Mouse (Mus musculus): ENCODE measurements around the gene Man1a. TPM values are rescaled to one million over a fixed set of nuclear protein-coding genes. Genes with fewer than 3 reads are reported as not detected.

The Man1a gene
- 10 to 100 TPM; 19.9 to 25.9 TPM for polyA plus RNA-seq (2017; shearing (Covaris generic))

DNA sequence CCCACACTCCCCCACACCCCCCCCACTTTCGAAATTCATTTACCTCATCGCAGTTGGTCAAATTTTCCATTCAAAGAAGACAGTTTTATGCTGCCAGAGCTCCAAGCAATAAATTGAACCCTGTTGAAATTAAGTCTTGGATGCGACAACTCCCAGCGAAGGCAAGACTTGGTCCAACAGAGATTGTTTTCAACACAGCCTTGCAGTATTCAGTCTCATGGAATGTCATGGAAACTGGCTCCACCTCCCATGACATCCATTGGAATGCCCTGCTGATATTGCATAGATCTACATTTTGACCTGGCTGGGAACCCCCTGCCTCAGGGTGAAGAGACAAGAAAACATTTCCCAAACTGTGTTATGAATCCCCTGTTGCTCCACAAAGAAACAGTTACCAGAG lies at the start of gene Man1a:
TSS of gene Man1a (minus strand) at position 190 of the 400 bp plus-strand sequence.
- ATAC-seq: no peak

DNA sequence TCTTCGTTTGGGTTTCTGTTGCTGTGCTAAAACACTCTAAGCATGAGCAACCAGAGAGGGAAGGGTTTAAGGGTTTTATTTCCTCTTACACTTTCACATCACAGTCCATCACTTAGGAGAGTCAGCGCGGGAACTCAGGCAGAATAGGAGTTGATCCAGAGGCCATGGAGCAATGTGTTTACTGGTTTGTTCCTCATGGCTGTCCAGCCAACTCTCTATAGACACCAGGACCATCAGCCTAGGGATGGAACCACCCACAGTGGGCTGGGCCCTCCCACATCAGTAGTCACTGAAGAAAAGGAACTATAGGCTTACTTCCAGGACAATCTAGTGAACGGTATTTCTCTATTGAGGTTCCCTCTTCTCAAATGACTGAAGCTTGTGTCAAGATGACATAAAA lies 45.4 kb upstream of the Man1a start:
- no peak for ATAC-seq

DNA sequence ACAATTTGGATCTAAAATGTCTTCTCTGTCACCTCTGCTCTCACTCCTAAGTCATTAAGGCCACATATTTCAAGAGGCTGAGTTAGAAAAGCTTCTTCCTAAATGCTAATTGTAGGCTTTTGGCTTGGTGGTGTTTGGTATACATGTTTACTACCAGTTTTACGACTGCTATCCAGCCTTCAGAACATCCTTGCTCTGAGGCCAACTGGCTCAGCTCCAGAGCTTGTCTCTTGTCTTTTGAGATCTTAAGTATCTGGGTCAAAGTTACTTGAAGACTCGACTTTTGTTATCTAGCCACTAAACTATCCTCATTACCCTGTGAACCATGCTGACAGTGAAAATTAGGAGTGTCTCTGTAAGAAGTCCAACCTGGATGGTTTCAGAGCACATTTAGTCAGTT lies 44.0 kb upstream of the Man1a start:
- ATAC-seq: no peak

DNA sequence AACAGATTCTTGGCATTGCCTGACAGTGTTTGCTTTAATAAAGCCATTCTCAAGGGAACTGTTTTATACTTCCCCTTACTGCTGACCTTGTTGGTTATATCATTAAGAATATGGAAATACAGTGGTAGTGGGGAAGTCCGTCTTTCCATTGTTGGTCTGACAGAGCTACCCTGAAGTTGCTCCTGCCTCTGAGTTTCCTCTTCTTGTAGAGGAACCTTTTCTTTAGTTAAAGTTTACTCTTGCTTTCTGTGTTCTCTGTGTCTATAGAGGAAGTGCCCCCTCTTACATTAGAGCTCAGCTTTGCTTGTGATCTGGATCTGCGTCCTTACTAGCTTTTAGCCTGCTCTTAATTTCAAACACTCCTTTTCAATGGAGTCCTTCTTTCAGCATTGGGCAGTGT lies 42.9 kb upstream of the Man1a start:
- ATAC-seq: no peak

DNA sequence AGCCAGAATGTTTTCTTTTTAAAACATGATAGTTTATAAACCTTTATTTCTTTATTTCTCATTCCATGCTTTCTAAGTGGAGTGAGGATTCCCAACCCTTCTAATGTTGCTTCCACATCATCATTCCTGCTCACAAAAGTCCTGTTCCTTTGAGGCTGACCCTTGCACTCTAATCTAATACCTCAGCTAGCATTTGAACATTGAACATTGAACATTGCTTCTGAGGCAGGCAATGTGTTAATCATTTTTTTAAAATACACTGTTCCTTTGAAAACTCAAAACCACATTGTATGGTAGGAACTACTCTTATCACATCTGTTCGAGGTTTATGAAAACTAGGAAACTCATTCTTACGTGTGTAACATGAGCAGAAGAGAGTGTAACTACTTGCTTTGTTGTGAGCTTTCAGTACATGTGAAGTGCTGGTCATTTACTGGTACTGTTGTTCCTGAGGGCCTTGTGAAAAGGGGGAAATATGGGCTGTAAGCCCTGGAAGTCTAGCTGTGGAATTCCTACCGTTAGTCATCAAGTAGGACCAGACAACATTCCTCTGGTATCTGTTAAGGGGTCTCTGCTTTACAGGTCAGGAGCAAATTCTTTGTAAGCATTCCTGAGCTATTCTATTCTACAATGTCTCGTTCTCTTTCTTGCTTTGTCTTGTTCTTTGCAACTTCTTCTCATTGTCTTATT lies 42.0 kb upstream of the Man1a start:
- no peak for ATAC-seq

DNA sequence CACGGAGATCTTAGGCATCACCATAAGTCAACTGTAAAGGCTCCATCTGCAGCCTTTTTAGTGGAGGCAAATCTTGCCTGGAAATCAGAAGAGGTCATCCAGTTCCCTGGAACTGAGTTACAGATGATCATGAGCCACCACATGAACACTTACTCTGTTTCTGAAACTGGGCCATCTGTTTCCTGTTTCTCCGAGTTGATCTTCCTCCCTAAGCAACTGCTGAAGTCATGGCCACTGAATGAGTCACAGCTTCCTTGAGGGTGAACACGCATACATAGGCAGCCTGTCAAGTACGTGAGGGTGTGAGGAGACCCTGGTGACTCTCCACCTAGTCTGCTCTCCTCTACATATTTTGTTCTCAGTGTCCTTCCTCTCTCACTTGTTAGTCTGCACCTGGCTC lies 41.4 kb upstream of the Man1a start:
- ATAC-seq: peak; percentile 99

DNA sequence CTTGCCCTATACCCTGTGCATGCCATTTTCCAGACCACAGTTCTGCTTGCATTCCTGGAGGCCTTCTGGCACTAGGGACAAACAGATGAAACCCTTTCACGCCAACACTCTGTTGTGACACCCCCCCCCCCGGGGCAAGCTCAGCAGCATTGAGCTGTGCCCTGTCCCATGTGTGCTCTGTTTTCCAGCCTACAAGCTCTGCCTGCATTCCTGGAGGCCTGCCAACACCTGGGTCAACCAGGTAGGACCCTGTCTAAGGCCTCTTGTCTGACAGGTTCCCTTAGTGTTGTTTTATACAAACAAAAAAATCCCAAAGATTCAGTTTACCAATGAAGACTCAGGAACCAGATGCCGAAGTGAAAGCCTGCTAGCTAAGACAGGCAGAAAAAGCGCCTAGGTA lies 27.3 kb upstream of the Man1a start:
- ATAC-seq: no peak

DNA sequence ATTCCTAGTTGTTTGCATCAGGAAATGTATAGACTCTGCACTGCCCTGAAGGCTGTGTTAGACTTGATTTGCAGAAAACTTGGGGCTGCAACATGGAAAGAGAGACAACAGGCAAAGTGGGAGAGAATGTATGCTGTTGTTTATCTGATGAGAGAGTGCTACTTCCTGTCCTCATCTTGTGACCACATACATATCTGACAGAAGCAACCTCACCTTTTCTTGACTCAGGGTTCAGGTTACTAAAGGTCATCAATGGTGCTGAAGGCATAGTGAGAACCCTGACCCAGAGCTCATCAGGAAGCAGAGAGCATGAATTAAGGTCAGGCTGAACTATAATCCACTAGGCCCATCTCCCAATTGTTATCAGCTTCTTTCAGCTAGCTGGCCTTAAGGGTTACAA lies 15.7 kb upstream of the Man1a start:
- peak; percentile 82 for ATAC-seq

DNA sequence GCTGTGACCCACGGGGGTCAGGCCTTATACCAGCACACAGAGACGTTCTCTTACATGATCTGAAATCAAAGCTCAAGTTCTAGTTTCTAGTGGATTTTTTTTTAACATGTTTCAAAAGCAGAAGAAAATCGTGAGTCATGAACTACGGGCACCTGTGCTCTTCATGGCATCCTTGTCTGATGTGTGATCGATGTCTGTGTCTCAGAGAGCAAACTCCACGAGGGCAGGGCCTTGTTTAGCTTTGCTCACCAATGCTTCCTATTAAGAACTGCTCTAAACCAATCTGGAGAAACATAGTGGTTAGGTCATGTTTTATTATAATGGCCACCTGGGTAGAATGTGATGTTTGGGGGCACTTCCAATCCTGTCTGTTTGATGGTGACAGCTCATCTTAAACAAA lies 13.5 kb upstream of the Man1a start:
- no peak for ATAC-seq

DNA sequence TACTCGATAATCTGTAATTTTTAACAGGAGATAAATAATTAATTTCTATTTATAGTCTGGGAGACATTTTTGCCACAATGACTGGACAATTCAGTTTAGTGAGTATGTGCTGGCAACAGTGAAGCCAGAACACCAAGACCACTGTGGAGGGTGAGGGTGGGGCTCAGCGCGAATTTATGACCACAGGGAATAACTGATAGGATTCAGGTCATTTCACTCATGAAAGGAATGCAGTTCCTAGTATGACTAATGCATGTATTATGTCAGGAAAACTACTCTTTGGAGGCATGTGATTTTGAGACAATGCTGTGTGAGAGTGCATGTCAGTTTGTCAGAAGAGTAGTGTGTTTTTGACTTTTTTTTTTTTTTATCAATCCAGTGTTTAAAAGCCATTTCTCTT lies 10.9 kb upstream of the Man1a start:
- no peak for ATAC-seq

DNA sequence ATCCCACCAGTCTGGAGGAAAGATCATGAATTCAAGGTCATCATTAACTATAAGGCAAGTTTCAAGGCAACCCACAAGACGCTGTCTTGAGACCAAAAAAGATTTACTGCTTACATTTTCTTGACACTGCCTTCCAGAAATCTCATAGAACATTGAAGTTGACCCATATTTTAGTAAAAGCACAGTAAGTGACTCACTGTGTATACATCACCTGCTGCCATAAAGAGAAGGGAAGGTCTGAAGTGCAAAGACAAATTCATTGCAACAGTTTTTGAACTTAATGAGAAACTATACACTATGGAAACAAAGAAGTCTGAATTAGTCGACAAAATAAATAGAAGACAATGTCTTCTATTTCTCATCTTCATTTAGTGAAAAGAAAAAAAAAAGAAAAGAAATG lies 8.7 kb upstream of the Man1a start:
- no peak for ATAC-seq

DNA sequence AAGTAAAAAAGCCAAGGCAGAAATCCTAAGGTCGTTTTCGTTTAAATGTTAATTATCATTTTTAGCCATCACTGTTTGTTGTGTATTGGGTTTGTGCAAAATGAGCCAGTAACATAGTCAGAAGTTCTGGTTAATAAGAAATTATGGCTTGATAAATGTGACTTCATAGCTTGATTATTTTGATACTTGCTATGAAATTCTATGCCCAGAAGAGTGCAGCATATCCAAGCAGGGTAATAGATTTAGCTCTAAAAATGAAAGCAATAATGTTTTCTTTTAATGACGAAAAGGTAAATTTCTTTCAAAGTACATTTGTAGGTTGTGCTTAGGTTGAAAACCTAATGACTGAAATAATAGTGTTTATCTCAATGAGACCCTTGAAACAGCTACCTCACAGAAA lies 596 bp upstream of the Man1a start:
- no peak for ATAC-seq

DNA sequence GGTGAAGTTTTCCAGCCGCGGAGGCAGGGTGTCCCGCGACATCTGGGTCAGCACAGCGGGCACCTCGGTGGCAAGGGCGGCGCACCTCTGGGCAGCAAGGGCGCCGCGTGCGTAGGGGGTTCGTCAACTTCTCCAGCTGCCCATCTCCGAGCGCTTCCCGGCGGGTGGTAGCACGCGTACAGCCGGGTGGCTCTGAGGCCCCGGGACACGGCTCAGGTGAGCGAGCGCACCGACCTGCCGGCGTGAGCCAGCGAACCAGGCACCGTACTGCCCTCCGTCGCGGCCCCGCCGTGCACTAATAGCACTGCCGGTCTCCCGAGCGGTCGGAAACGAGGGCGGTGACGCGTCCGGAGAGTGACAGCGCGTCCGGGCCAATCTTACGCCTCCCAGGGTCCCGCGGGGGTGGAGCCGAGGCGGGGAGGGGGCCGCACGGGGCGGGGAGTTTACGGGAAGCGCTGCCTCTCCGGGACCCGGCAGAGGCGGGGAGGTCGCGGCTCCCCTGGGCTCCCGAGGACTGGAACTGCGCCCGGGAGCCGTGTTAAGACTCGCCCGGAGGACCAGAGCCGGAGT lies 883 bp downstream of the Man1a start:
- peak; percentile 78 for ATAC-seq

DNA sequence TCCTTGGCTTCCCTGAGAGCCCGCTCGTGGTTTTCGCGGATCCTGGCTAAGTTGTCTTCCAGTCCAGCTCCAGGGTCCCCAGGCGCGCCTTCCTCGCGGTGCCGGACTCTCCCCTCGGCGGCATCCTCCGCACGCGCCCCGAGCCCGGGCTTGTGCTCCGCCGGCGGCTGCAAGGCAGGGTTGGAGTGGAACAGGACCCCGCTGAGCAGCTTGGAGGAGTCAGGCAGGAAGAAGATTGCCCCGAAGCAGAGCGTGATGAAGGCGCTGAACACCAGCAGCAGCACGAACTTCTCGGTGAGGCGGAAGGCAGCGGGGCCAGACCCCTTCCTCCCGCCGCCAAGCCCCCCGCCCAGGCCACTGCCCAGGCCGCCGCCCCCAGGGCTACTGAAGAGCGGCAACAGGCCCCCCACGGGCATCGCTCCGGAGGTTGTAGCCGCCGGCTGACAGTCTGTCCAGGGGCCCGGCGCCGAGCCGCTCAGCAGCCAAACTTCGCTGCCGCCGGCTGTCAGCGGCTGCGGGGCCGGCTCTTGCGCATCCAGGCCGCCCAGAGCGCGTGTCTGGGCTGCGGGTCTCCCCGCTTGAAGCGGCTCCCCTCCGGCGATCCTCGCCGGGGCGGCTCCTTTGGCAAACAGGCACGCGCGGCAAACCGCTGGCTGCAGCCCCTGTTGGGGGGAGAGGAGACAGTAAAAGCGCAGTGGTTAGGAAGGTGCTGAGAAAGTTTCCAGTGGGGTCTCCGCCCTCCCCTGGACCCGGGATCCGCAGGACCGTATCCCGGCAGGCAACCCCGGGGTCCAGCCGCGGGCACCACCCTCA lies 1.6 kb downstream of the Man1a start:
- peak; percentile 8 for ATAC-seq

DNA sequence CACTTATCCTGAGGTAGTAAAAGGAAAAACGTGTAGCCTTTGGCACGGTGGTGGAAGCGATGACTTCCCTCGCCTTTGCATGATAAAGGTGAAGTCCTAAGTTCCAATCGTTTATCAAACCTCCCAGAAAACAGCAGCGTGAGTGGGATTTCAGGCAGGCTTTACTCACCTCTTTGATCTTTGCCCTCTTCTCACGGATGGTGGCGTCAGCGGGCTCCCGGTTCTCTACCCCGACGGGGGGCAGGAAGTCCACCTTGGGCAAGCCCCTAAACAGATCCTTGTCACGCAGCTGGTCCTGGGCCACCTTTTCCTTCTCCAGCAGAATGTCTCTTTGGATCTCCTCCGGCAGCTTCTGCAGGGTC lies 2.2 kb downstream of the Man1a start:
- peak; percentile 37 for ATAC-seq

DNA sequence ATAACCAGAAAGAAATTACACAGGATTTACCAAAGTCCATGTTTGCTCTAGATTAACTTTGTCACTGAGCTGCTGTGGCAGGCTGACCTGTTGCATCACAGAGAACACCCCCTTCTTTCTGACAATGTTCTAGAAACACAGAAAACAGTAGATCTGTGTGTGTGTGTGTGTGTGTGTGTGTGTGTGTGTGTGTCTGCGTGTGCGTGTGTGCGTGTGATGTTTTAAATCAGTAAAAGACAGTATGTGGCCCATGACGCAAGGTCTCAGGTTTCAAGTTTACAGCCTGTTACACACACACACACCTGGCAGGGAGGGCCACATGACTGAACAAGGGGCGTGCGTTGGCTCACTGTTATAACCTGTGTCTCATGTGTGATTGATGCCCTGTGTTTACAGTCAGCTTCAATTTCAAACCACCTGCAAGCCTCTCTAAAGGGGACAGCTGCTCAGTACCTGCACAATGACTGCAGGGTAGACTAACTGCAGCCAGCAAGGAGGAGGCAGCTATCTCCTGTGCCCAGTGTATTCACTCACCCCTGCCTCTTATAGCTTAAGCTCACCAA lies 2.7 kb downstream of the Man1a start:
- ATAC-seq: peak; percentile 24

DNA sequence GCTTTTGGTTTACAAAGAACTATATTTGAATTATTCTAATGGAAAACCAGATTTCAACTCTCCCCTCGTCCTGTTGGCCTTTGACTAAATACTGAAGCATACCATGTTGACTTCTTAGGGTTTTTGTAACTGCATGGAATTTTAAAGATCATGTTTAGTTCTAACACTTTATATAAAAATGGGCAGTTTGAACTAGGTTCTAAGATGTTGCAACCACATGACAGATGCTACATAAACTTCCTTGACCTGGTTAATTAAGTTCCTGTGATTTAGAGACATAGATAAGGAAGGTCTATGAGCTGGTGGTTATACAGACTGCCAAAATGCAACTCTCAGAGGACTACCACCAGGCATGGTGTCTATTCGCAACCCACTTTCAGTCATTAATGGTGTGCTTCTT lies 4.1 kb downstream of the Man1a start:
- ATAC-seq: no peak

DNA sequence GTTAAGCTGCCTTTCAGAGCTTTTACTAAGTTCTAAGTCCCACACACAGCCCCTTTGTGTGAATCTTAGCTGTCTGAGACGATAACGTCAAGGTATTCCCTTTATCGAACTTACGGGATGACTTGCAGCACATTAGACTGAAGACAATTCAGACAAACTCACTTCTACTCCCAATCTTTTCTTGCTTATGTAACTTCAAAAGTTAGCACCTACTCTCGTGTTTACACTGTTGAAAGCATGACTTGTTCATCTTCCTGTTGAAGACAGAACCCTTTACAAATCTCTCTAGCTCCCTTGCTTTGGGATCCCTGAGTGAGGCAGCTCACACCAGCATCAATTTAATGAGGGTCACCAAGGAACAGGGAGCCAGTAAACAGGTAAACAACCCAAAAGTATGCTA lies 5.9 kb downstream of the Man1a start:
- ATAC-seq: no peak

DNA sequence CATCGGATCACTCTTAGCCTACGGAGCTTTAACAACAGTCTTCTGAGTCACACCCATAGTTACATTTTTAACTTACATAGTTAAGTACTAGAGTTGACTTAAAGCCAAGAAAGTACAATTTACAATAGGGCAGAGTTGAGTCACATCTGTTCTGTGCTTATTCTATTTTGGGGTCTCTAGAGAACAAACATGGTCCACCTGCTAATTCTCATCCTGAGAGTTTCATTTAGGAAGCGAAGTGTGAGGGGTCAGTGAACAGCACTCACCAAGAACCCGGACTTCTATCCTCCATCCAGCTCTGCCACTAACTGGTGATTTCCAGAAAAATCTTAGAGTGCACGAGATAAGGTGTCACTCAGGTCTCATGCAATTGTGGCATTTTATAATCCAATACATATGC lies 7.0 kb downstream of the Man1a start:
- no peak for ATAC-seq

DNA sequence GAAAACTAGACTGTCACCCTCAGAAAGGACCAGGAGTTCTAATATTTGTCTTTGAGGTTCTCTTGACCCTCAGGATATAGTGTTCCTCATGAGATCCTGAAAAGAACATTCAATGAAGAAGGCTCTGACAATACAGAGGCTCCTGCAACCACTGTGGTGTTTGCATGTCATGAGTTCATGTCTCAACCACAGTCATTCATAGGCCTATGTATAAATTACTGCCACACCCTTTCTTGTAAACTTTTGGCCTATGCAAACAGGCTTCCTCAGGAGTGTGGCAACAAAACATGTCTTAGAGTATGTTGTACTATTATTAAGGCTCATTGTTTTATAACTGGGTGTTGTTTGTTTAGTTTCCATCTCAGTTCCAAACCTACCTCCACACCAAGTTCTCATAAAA lies 9.7 kb downstream of the Man1a start:
- no peak for ATAC-seq

DNA sequence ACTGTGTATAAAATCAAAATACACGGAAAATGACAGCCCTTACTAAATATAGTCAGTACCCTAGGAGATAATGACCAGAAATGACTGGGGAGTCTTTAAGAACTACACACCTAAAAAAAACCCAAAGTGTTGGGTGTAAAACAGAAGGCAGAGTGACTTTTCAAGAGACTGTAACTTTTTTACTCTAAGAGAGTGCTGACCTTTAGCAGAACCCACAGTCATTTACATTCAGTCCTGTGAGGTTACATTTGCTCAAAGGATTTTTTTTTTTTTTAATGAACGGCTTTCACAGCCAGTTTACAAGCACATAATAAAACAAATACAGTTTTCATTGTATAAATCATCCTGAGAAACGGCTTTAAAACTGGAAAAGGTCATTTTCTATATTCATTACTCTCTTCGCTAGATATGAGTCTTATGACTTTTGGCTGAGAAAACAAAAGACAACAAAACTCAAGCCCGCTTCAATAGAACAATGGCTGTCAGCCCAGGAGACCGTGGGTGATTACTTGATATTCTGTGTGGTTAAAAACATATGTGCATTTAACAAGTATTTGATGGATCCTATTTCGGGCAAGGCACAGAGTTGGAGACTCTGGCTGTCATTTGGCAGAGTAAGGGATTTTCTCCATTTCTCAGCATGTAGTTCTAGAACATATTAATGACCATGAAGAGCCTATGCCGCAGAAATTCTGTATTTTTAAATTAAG lies 12.7 kb downstream of the Man1a start:
- peak; percentile 35 for ATAC-seq

DNA sequence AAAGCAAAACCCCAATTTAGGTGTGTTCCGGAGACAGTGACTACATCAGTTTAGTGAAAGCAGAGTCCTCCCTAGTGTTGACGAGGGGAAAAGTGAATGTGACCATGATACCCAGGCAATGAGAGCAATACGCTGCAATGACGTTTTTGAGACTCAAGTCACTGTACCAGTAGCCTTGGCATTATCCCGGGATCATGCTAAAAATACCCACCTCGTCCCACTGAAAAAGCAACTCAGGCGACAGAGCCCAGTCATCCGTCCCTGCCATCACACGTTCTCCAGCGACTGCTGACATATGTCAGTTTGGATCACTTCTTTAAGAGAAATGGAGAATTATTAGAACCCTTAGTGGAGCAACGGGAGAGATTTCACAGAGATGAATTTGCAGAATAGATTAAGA lies 13.6 kb downstream of the Man1a start:
- ATAC-seq: no peak

DNA sequence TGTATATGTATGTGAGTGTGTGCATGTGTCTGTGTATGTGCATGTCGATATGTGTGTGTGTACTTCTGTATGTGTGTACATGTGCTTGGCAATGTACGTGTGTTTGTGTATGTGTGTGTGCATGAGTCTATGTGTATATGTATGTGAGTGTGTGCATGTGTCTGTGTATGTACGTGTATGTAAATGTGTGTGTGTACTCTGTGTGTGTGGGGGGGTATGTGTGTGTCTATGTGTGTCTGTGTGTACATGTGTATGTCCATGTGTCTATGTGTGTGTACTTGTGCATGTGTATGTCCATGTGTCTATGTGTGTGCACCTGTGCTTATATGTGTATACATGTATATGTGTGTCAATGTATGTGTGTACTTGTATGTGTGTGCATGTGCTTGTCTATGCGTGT lies 15.2 kb downstream of the Man1a start:
- ATAC-seq: no peak

Measured in CD4-positive, CD25-positive, alpha-beta regulatory T cell, adult 4 months (primary cell).